Mouse (Mus musculus) effector memory CD4-positive, alpha-beta T cell, adult 7 months (primary cell): ENCODE data around the gene Swt1. TPM values are rescaled to one million over a fixed set of nuclear protein-coding genes. Genes with fewer than 3 reads are reported as not detected.

Source experiments
- polyA plus RNA-seq: library from polyadenylated mRNA; unstranded; fragments of 100-300 nt; shearing (Covaris generic); gene quantifications from one replicate; pipeline ENCODE4 v1.2.1, GENCODE M21; 2017

Gene Swt1
- polyA plus RNA-seq = 33.3 TPM

DNA sequence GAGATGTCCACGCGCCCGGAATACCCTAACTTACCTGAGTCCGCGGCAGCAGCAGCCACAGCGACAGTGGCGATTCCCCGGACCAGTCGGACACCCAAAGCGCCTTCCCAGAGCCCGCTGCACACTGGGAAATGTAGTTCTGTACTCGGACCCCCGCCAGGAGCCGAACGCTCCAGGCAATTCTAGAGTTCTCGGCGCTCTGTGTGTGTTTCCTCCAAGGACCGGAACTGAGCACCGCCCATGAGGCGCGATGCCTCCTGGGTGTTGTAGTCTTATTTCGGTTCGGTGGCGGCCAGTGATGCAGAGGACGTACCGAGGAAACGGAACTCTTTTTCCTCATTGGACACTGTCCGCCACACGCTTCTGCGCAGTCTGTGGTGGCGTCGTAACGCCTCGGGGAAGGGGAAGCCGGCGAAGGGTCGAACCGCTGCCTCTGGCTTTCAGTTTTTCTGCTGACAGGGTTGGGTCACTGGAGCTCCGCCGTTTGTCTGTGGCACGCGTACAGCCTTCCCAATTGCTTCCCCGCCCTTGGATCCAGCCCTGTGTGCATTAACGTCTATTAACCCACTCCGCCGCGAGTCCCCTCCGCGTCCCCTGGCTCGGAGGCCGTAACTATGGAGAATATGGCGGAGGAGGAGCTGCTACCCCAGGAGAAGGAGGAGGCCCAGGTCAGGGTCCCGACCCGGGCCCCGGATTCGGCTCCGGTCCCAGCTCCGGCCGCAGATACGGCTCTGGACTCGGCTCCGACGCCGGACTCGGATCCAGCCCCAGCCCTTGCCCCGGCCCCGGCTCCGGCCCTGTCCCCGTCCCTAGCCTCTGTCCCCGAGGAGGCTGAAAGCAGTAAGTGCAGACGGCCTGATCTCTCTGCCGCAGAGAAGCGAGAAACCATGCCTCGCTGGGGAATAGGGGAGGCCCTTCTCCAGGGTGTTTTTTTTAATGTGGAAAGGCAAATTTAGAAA, at the start of gene Swt1, which contains the start of gene Trmt1l:
Swt1 (minus strand) TSS at position 193 of the 959 bp plus-strand sequence.
Trmt1l (plus strand) TSS at position 280 of the 959 bp plus-strand sequence.

DNA sequence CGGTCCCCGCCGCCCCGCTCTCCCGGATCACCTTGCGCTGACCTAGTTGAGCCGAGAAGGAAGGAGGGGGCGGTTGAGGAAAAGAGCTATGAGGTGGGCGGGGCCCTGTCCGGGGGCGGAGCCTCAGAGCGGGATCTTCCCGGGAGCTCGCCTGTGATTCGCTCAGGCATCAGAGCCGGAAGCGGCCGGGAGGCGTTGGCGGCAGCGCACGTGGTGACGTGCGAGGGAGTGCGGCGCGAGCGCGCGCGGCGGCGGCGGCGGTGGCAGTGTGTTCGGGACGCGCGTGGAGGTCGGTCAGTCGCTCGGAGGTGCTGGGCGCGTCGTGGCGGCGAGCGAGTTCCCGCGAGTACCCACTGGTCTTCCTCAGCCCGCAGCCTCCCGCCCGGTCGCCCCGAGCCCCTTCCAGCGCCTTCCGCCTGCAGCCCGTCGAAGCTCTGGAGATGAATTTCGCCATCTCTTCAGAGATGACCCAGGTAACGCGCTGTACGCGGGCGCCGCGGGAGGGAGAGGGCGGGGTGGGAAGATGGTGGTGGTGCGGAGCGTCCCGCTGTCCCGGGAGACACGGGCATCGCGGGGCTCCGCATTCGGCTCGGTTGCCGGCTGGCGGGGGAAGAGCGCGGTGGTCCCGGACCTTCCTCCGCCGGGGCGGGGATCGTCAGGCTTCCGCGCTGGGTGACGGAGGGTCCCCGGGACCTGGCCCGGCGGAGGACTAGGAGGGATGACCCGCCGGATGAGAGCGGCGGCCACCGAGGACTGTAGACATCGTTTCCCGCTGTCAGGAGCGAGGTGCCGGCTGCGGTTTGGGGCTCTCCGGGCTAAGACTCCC, 83.8 kb downstream of the Swt1 start, which contains the start of gene Ivns1abp:
Ivns1abp (plus strand) TSS at position 195 of the 826 bp plus-strand sequence.

Other genes with a start within 250 kb of the Swt1 start
- gene Gm47985, start 245.9 kb downstream of the Swt1 start, polyA plus RNA-seq = not detected
- 0.41 TPM for gene Gm8947, start 236.1 kb downstream of the Swt1 start, polyA plus RNA-seq
- not detected for gene Gm47995, start 230.0 kb downstream of the Swt1 start, polyA plus RNA-seq
- gene 3110040M04Rik, start 224.3 kb downstream of the Swt1 start, polyA plus RNA-seq = not detected
- not detected for gene Gm47996, start 218.3 kb downstream of the Swt1 start, polyA plus RNA-seq
- 345 TPM for gene Ivns1abp, start 84.0 kb downstream of the Swt1 start, polyA plus RNA-seq
- 58.9 TPM for gene Trmt1l, start 87 bp upstream of the Swt1 start, polyA plus RNA-seq
- gene Rnf2, start 72.5 kb upstream of the Swt1 start, polyA plus RNA-seq = 124 TPM
- 38.3 TPM for gene Fam129a, start 142.7 kb upstream of the Swt1 start, polyA plus RNA-seq